Mouse (Mus musculus) myocyte (in vitro differentiated cells): ENCODE measurements around the gene Ppp2r5b.

ENCODE experiments used
- CEBPB ChIP-seq: IDR thresholded peaks from 2 replicates; pipeline ENCODE4 v1.6.1; 2011; ENCODE audit warnings: mild to moderate bottlenecking, moderate library complexity; ENCODE audit not compliant: poor library complexity, insufficient read depth, severe bottlenecking
- E2F4 ChIP-seq: IDR thresholded peaks from one replicate; pipeline ENCODE4 v1.6.1; 2011; ENCODE audit warnings: mild to moderate bottlenecking, control low read depth, moderate library complexity; ENCODE audit not compliant: insufficient read depth
- MAX ChIP-seq: IDR thresholded peaks from one replicate; pipeline ENCODE4 v1.6.1; 2011; ENCODE audit warnings: low read depth, mild to moderate bottlenecking, control low read depth
- MYOD1 ChIP-seq, 3 experiments: IDR thresholded peaks; one replicate each; pipeline ENCODE4 v1.6.1; 2011; ENCODE audit warnings: control low read depth in 2 of 3, low read depth in 2 of 3, mild to moderate bottlenecking in 2 of 3, moderate library complexity in 1 of 3; ENCODE audit not compliant: insufficient read length in 2 of 3, control insufficient read depth in 1 of 3
- MYOG ChIP-seq, 3 experiments: IDR thresholded peaks; one replicate each; pipeline ENCODE4 v1.6.1; 2011; ENCODE audit warnings: control low read depth in 2 of 3, low read depth in 2 of 3, mild to moderate bottlenecking in 2 of 3; ENCODE audit not compliant: insufficient read length in 2 of 3, control insufficient read depth in 1 of 3, insufficient read depth in 1 of 3
- POLR2A ChIP-seq: IDR thresholded peaks from one replicate; pipeline ENCODE4 v1.6.1; 2011; ENCODE audit warnings: low read depth, mild to moderate bottlenecking, control low read depth, moderate library complexity; ENCODE audit not compliant: insufficient read length
- POLR2AphosphoS2 ChIP-seq: IDR thresholded peaks from one replicate; pipeline ENCODE4 v1.6.1; 2011; ENCODE audit warnings: low read depth, control low read depth; ENCODE audit not compliant: insufficient read length
- REST ChIP-seq: IDR thresholded peaks from one replicate; pipeline ENCODE4 v1.6.1; 2011; ENCODE audit warnings: mild to moderate bottlenecking, control low read depth, moderate library complexity; ENCODE audit not compliant: insufficient read depth, insufficient read length
- SRF ChIP-seq: IDR thresholded peaks from one replicate; pipeline ENCODE4 v1.6.1; 2011; ENCODE audit warnings: low read depth; ENCODE audit not compliant: control insufficient read depth, insufficient read length
- TCF12 ChIP-seq: IDR thresholded peaks from one replicate; pipeline ENCODE4 v1.6.1; 2011; ENCODE audit warnings: mild to moderate bottlenecking, control low read depth; ENCODE audit not compliant: poor library complexity, insufficient read depth, severe bottlenecking
- TCF3 ChIP-seq: IDR thresholded peaks from one replicate; pipeline ENCODE4 v1.6.1; 2011; ENCODE audit warnings: low read depth, control low read depth; ENCODE audit not compliant: insufficient read length
- USF1 ChIP-seq: IDR thresholded peaks from one replicate; pipeline ENCODE4 v1.6.1; 2011; ENCODE audit warnings: low read depth, mild to moderate bottlenecking, control low read depth, moderate library complexity

- no peak for TF ChIP-seq POLR2A
- TF ChIP-seq E2F4, result no peak
- no peak for TF ChIP-seq USF1
- no peak for TF ChIP-seq MAX
- no peak for TF ChIP-seq CEBPB
- no peak for TF ChIP-seq MYOD1 (IDR thresholded peaks at IDR 0.05; ENCODE audit: control insufficient read depth in 1 of 3, insufficient read length in 2 of 3, low read depth in 2 of 3)
- TF ChIP-seq TCF3, result no peak
- no peak for TF ChIP-seq POLR2AphosphoS2
- TF ChIP-seq TCF12, result no peak
- TF ChIP-seq MYOG (IDR thresholded peaks at IDR 0.05; ENCODE audit: control insufficient read depth in 1 of 3, insufficient read depth in 1 of 3, insufficient read length in 2 of 3, low read depth in 2 of 3), result no peak
- TF ChIP-seq SRF, result no peak
- no peak for TF ChIP-seq REST
These were observed 53.1 kb downstream of the Ppp2r5b start for GRCm38 (mm10) chr19:6182534-6182933.
